Mouse (Mus musculus) forebrain, embryonic 15.5 days (tissue): ENCODE results near the gene B3galt5. TPM values are rescaled to one million over a fixed set of nuclear protein-coding genes. Genes with fewer than 3 reads are reported as not detected.
"Not testable (repeated sequence)": the region's sequence is repeated elsewhere in the genome, so short reads cannot be mapped to it uniquely, and the experiment has no call there.

ENCODE experiments used
- ATAC-seq: fragments of 200-750 bp; cut with Nextera tagmentation; replicated peaks from 2 replicates; pipeline ENCODE4 v1.8.0; 2017; ENCODE audit warnings: mild to moderate bottlenecking, moderate TSS enrichment, moderate library complexity
- H3K27ac ChIP-seq: fragments of 300-500 bp; sonication (generic); replicated peaks from 2 replicates; pipeline ENCODE4 v1.5.1; 2015; ENCODE audit warnings: mild to moderate bottlenecking, inconsistent platforms
- H3K27me3 ChIP-seq: fragments of 300-500 bp; sonication (generic); 2 replicates; pipeline ENCODE4 v1.6.1; 2015; ENCODE audit warnings: inconsistent platforms
- H3K36me3 ChIP-seq: fragments of 300-500 bp; sonication (generic); 2 replicates; pipeline ENCODE4 v1.6.1; 2015; ENCODE audit warnings: mild to moderate bottlenecking, inconsistent platforms
- H3K4me1 ChIP-seq: fragments of 300-500 bp; sonication (generic); 2 replicates; pipeline ENCODE4 v1.6.1; 2015; ENCODE audit warnings: inconsistent platforms
- H3K4me2 ChIP-seq: fragments of 300-500 bp; sonication (generic); replicated peaks from 2 replicates; pipeline ENCODE4 v1.6.1; 2015; ENCODE audit warnings: mild to moderate bottlenecking, inconsistent platforms
- H3K4me3 ChIP-seq: fragments of 300-500 bp; sonication (generic); 2 replicates; pipeline ENCODE4 v1.5.1; 2015; ENCODE audit warnings: mild to moderate bottlenecking, inconsistent platforms
- H3K9ac ChIP-seq: fragments of 300-500 bp; sonication (generic); replicated peaks from 2 replicates; pipeline ENCODE4 v1.6.1; 2015; ENCODE audit warnings: mild to moderate bottlenecking, inconsistent platforms
- H3K9me3 ChIP-seq: fragments of 300-500 bp; sonication (generic); 2 replicates; pipeline ENCODE4 v1.6.1; 2016; ENCODE audit warnings: inconsistent platforms
- WGBS: fragments of 180-500 bp; shearing (Covaris S2); methylation state at CpG from one replicate; pipeline ENCODE4 v1.1.7; 2015; ENCODE audit warnings: mixed read lengths; 5-methylcytosine and 5-hydroxymethylcytosine counted together
- polyA plus RNA-seq: library from polyadenylated mRNA; unstranded; fragments of >200 nt; fragmentation: Nextera tagmentation; extraction: Ambion mirVana; gene quantifications from 2 replicates; pipeline ENCODE4 v1.2.1, GENCODE M21; 2015

B3galt5 gene
- polyA plus RNA-seq, 1 experiment from 2014 or later = 1.6 TPM

GRCm38 (mm10) chr16:96306905-96307304, 71.3 kb downstream of the B3galt5 start:
- H3K9ac ChIP-seq = no peak overlapping the region
- no peaks in the 10 kb centered on the region for H3K36me3 ChIP-seq
- no peaks in the 10 kb centered on the region for H3K9me3 ChIP-seq
- no peak for ATAC-seq
- H3K4me2 ChIP-seq = no peak overlapping the region
- no peaks in the 10 kb centered on the region for H3K4me1 ChIP-seq
- no peaks in the 10 kb centered on the region for H3K27me3 ChIP-seq
- 78% methylated on average over 4 of the region's 4 CpGs for WGBS
- H3K27ac ChIP-seq = no peak overlapping the region
- H3K4me3 ChIP-seq = no peak overlapping the region

GRCm38 (mm10) chr16:96317803-96318202, 82.2 kb downstream of the B3galt5 start:
- Histone ChIP-seq H3K9ac (no peak overlapping the region), H3K27ac (no peak overlapping the region), H3K4me1 (no peaks in the 10 kb centered on the region), H3K36me3 (no peaks in the 10 kb centered on the region; the same call in 1 of the 2 replicates), H3K9me3 (no peaks in the 10 kb centered on the region), H3K4me3 (no peak overlapping the region), H3K4me2 (no peak overlapping the region), H3K27me3 (no peaks in the 10 kb centered on the region)
- WGBS = 94% methylated on average over 8 of the region's 8 CpGs
- ATAC-seq = no peak

- 94% methylated on average over 1 of the region's 1 CpGs for WGBS
- no peak overlapping the region for H3K4me2 ChIP-seq
- no peaks in the 10 kb centered on the region for H3K27me3 ChIP-seq
These were observed 87.1 kb downstream of the B3galt5 start for GRCm38 (mm10) chr16:96322739-96323138.

GRCm38 (mm10) chr16:96323166-96323565, 87.6 kb downstream of the B3galt5 start:
- Histone ChIP-seq H3K27ac (no peak overlapping the region), H3K4me1 (peaks cover 9% of the 10 kb centered on the region), H3K9ac (no peak overlapping the region), H3K27me3 (no peaks in the 10 kb centered on the region), H3K4me2 (no peak overlapping the region), H3K36me3 (no peaks in the 10 kb centered on the region; the same call in 1 of the 2 replicates), H3K4me3 (no peak overlapping the region), H3K9me3 (no peaks in the 10 kb centered on the region)
- 94% methylated on average over 4 of the region's 4 CpGs for WGBS
- no peak for ATAC-seq

More at GRCm38 (mm10) chr16:96322739-96323138, 87.1 kb downstream of the B3galt5 start:
- H3K4me1 ChIP-seq = peaks cover 9% of the 10 kb centered on the region
- H3K4me3 ChIP-seq = no peak overlapping the region
- H3K9me3 ChIP-seq = no peaks in the 10 kb centered on the region
- no peak for ATAC-seq
- H3K36me3 ChIP-seq = no peaks in the 10 kb centered on the region; the same call in 1 of the 2 replicates
- no peak overlapping the region for H3K9ac ChIP-seq
- no peak overlapping the region for H3K27ac ChIP-seq

- Histone ChIP-seq H3K9me3 (no peaks in the 10 kb centered on the region), H3K27ac (no peak overlapping the region), H3K9ac (no peak overlapping the region), H3K27me3 (no peaks in the 10 kb centered on the region), H3K4me2 (no peak overlapping the region), H3K36me3 (no peaks in the 10 kb centered on the region), H3K4me1 (peaks cover 9% of the 10 kb centered on the region), H3K4me3 (no peak overlapping the region)
- WGBS = 33% methylated on average over 10 of the region's 10 CpGs
- ATAC-seq = peak; percentile 32; the same call in 1 of the 2 replicates
These were observed 90.8 kb downstream of the B3galt5 start for GRCm38 (mm10) chr16:96326110-96326999.

- not testable (repeated sequence) for H3K9me3 ChIP-seq, H3K27ac ChIP-seq, H3K9ac ChIP-seq, H3K4me1 ChIP-seq, H3K4me2 ChIP-seq, H3K4me3 ChIP-seq, ATAC-seq, H3K27me3 ChIP-seq, H3K36me3 ChIP-seq
- WGBS = 44% methylated on average over 9 of the region's 9 CpGs
These were observed 91.7 kb downstream of the B3galt5 start for GRCm38 (mm10) chr16:96327251-96327650.

- Histone ChIP-seq H3K4me3 (no peak overlapping the region), H3K4me1 (no peaks in the 10 kb centered on the region), H3K9ac (no peak overlapping the region), H3K27ac (no peak overlapping the region), H3K27me3 (no peaks in the 10 kb centered on the region), H3K36me3 (no peaks in the 10 kb centered on the region), H3K9me3 (no peaks in the 10 kb centered on the region), H3K4me2 (no peak overlapping the region)
- 82% methylated on average over 4 of the region's 4 CpGs for WGBS
- ATAC-seq = no peak
These were observed 104.0 kb downstream of the B3galt5 start for GRCm38 (mm10) chr16:96339570-96339969.

GRCm38 (mm10) chr16:96341269-96341668, 105.7 kb downstream of the B3galt5 start:
- Histone ChIP-seq H3K27me3 (no peaks in the 10 kb centered on the region), H3K4me3 (no peak overlapping the region), H3K27ac (no peak overlapping the region), H3K36me3 (no peaks in the 10 kb centered on the region), H3K4me1 (no peaks in the 10 kb centered on the region), H3K4me2 (no peak overlapping the region), H3K9ac (no peak overlapping the region), H3K9me3 (no peaks in the 10 kb centered on the region)
- no peak for ATAC-seq
- WGBS = 9% methylated on average over 5 of the region's 5 CpGs

GRCm38 (mm10) chr16:96341945-96342344, 106.3 kb downstream of the B3galt5 start:
- H3K36me3 ChIP-seq = no peaks in the 10 kb centered on the region
- no peak overlapping the region for H3K9ac ChIP-seq
- no peaks in the 10 kb centered on the region for H3K27me3 ChIP-seq
- H3K9me3 ChIP-seq = no peaks in the 10 kb centered on the region
- no peak overlapping the region for H3K27ac ChIP-seq
- H3K4me2 ChIP-seq = no peak overlapping the region
- no peak overlapping the region for H3K4me3 ChIP-seq
- H3K4me1 ChIP-seq = no peaks in the 10 kb centered on the region
- no peak for ATAC-seq
- 74% methylated on average over 4 of the region's 4 CpGs for WGBS

- no peak overlapping the region; the same call in 1 of the 2 replicates for H3K9ac ChIP-seq
- peak; percentile 85 for ATAC-seq
- H3K4me2 ChIP-seq = no peak overlapping the region
These were observed 109.5 kb downstream of the B3galt5 start for GRCm38 (mm10) chr16:96345117-96345516.

GRCm38 (mm10) chr16:96348070-96348469, 112.5 kb downstream of the B3galt5 start:
- no peak for ATAC-seq
- Histone ChIP-seq H3K4me3 (no peak overlapping the region), H3K4me1 (no peaks in the 10 kb centered on the region), H3K36me3 (no peaks in the 10 kb centered on the region), H3K27me3 (no peaks in the 10 kb centered on the region), H3K9me3 (no peaks in the 10 kb centered on the region), H3K4me2 (no peak overlapping the region), H3K9ac (no peak overlapping the region), H3K27ac (no peak overlapping the region)
- 72% methylated on average over 11 of the region's 11 CpGs for WGBS

More at GRCm38 (mm10) chr16:96345117-96345516, 109.5 kb downstream of the B3galt5 start:
- no peaks in the 10 kb centered on the region for H3K4me1 ChIP-seq
- 5% methylated on average over 10 of the region's 10 CpGs for WGBS
- H3K36me3 ChIP-seq = no peaks in the 10 kb centered on the region
- H3K9me3 ChIP-seq = no peaks in the 10 kb centered on the region
- H3K27me3 ChIP-seq = no peaks in the 10 kb centered on the region
- no peak overlapping the region for H3K27ac ChIP-seq
- H3K4me3 ChIP-seq = no peak overlapping the region

GRCm38 (mm10) chr16:96348766-96349165, 113.2 kb downstream of the B3galt5 start:
- 84% methylated on average over 5 of the region's 5 CpGs for WGBS
- ATAC-seq = no peak
- no peak overlapping the region for H3K27ac ChIP-seq
- no peak overlapping the region for H3K4me3 ChIP-seq
- H3K36me3 ChIP-seq = no peaks in the 10 kb centered on the region
- no peak overlapping the region for H3K9ac ChIP-seq
- H3K9me3 ChIP-seq = no peaks in the 10 kb centered on the region
- no peak overlapping the region for H3K4me2 ChIP-seq
- no peaks in the 10 kb centered on the region for H3K4me1 ChIP-seq
- H3K27me3 ChIP-seq = no peaks in the 10 kb centered on the region
